17 mouse cellular contexts compared by ENCODE assay signal in the genomic region with DNA sequence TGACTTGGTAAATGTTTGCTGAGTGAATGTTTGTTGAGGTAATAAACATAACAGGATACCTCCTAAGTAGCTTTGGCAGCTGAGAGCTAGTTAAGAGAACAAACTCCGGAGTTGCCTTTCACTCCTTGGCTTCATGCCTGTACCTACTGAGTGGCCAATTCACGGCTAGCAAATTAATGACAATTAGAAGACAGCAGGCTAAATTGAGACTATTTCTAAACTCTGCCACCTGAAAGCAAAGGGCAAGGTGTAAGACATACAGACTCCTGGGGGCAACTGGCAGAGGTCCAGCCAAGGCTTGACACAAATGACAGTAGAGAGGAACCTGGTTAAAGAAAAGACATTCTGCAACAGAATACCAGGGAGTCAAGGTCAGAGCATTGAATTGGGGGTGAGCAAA.
DNase-seq lines count a peak whose midpoint lies in the region; TF ChIP-seq lines count a peak whose summit lies in the region.
"Had no signal": no experiment of that assay in that cellular context is flagged by ENCODE, and none has a peak within 500 bp of the region (broad histone marks: within the 10 kb centered on the region; RNA-seq: fewer than 3 reads in every experiment).

No protein-coding gene starts in this region.

- H3K9me3 ChIP-seq in limb, embryonic 10.5 days (replicated peaks), result no peaks in the 10 kb centered on the region
- H3K9me3 ChIP-seq: embryonic facial prominence, embryonic 12.5 days; hindbrain, embryonic 10.5 days; intestine, embryonic 15.5 days; midbrain, embryonic 13.5 days had no signal

- no peaks in the 10 kb centered on the region for H3K36me3 ChIP-seq in limb, embryonic 10.5 days
- H3K36me3 ChIP-seq: embryonic facial prominence, embryonic 12.5 days; hindbrain, embryonic 10.5 days; intestine, embryonic 15.5 days; midbrain, embryonic 13.5 days had no signal

- TF ChIP-seq POLR2A in cerebellum, adult 2 months (IDR thresholded peaks at IDR 0.05; ENCODE audit: borderline replicate concordance, insufficient read depth, low read length), result no peak

- peak; percentile 30 to 37 for DNase-seq in cerebellum, adult 2 months
- no peak for DNase-seq in cerebellum, adult 8-10 months
- peak; percentile 30 to 35 for DNase-seq in heart, adult 18-20 months
- DNase-seq in heart, postnatal 25 days (ENCODE audit: low spot score), result no peak
- DNase-seq in left cerebral cortex, postnatal 4 days, result peak; percentile 36
- DNase-seq in left cerebral cortex, postnatal 25 days (ENCODE audit: low spot score in 2 of 2), result no peak
- no peak for DNase-seq in limb, embryonic 10.5 days (ENCODE audit: low spot score)
- no peak for DNase-seq in right cerebral cortex, adult 18-20 months
- DNase-seq: liver; lung, embryonic 14.5 days; right cerebral cortex, postnatal 14 days; thymus, postnatal 25 days had no signal

- no peak overlapping the region for H3K27ac ChIP-seq in cerebellum, adult 2 months (ENCODE audit: insufficient read depth, low read length)
- H3K27ac ChIP-seq in limb, embryonic 10.5 days, result peak overlapping the region; percentile 61
- H3K27ac ChIP-seq: embryonic facial prominence, embryonic 12.5 days; hindbrain, embryonic 10.5 days; intestine, embryonic 15.5 days; midbrain, embryonic 13.5 days; stomach, postnatal 0 days had no signal

- H3K4me1 ChIP-seq in cerebellum, adult 2 months (ENCODE audit: control insufficient read depth, insufficient read depth, low read length), result no peaks in the 10 kb centered on the region
- H3K4me1 ChIP-seq in limb, embryonic 10.5 days, result peaks cover 64% of the 10 kb centered on the region
- H3K4me1 ChIP-seq: embryonic facial prominence, embryonic 12.5 days; intestine, embryonic 15.5 days; midbrain, embryonic 13.5 days had no signal

- no peak overlapping the region for H3K4me3 ChIP-seq in cerebellum, adult 2 months (replicated peaks; ENCODE audit: insufficient read depth, low read depth, low read length)
- no peak overlapping the region for H3K4me3 ChIP-seq in limb, embryonic 10.5 days
- H3K4me3 ChIP-seq: embryonic facial prominence, embryonic 12.5 days; hindbrain, embryonic 10.5 days; intestine, embryonic 15.5 days; midbrain, embryonic 13.5 days had no signal

- WGBS in cerebellum, adult 2 months, result 8% methylated on average over 2 of the region's 2 CpGs
- 75% methylated on average over 2 of the region's 2 CpGs for WGBS in limb, embryonic 10.5 days

- intact Hi-C loops in heart, postnatal 25 days (cut with DNase I), result no loop called here
- intact Hi-C loops in left cerebral cortex, postnatal 4 days (cut with DNase I), result no loop called here
- intact Hi-C loops in left cerebral cortex, postnatal 25 days (cut with DNase I), result loop anchor here (10.0 kb wide), 1 partner anchor 164 kb away; no protein-coding TSS in a partner anchor

- H3K27me3 ChIP-seq in cerebellum, adult 2 months (ENCODE audit: control insufficient read depth, insufficient read depth, low read length), result no peaks in the 10 kb centered on the region
- H3K27me3 ChIP-seq in limb, embryonic 10.5 days (ENCODE audit: low read depth, poor library complexity, severe bottlenecking), result no peaks in the 10 kb centered on the region
- H3K27me3 ChIP-seq: embryonic facial prominence, embryonic 12.5 days; intestine, embryonic 15.5 days; midbrain, embryonic 13.5 days had no signal

- TF ChIP-seq CTCF in cerebellum, adult 2 months (IDR thresholded peaks at IDR 0.05; ENCODE audit: borderline replicate concordance, insufficient read depth, low read depth, low read length), result no peak

Comparison
In these comparisons a context has a peak if more than half of its experiments do, and no peak if none do; other contexts are left out.
1. DNase-seq: peak in cerebellum, adult 2 months (2 of 2), heart, adult 18-20 months (2 of 2) and left cerebral cortex, postnatal 4 days (single experiment); none in cerebellum, adult 8-10 months (single experiment), heart, postnatal 25 days (single experiment), left cerebral cortex, postnatal 25 days (0 of 2), limb, embryonic 10.5 days (single experiment) and right cerebral cortex, adult 18-20 months (single experiment).